26 mouse cellular contexts compared by ENCODE assay signal in the genomic region with DNA sequence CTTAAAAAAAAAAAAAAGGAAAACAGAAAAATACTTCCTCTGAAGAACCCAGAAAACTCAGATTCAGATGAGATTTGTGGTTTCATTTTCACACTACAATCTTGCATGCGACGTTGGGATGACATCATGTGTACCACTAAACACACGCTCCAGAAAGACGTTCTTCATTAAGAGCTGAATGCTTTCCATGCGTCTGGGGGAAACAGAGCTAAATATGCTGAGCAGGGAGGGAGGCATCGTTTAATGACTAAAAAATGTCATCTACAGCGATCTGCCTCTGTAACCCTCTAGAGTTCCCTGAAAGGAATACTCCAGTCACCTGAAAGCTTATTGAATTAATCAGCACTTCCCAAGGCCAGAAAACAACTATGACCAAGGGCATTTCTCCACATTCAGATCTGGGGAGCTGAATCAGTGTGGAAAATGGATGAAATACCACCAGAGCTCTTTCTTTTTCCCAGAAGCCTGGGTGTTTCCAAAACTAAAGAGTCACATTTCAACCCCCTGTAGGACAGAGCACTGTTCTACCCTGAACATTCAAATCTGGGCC.
A peak's percentile ranks its signal among the peaks of the same experiment; 100 is the strongest.
DNase-seq lines count a peak whose midpoint lies in the region; ATAC-seq and TF ChIP-seq lines count a peak whose summit lies in the region.
"Had no signal": no experiment of that assay in that cellular context is flagged by ENCODE, and none has a peak within 500 bp of the region (broad histone marks: within the 10 kb centered on the region; RNA-seq: fewer than 3 reads in every experiment).

No protein-coding gene starts in this region.

- no peak for TF ChIP-seq POLR2A in brain, embryonic 14.5 days (IDR thresholded peaks at IDR 0.05; ENCODE audit: borderline replicate concordance, extremely low read depth, insufficient read depth, insufficient read length, poor library complexity, severe bottlenecking)

- no peak overlapping the region for H3K27ac ChIP-seq in forebrain, postnatal 0 days (ENCODE audit: low read depth, low read length)
- no peak overlapping the region for H3K27ac ChIP-seq in forebrain, embryonic 12.5 days
- H3K27ac ChIP-seq: forebrain, embryonic 15.5 days; heart, embryonic 15.5 days; kidney, postnatal 0 days; midbrain, embryonic 12.5 days had no signal

- H3K4me2 ChIP-seq in forebrain, postnatal 0 days (ENCODE audit: low read depth): no peak overlapping the region
- H3K4me2 ChIP-seq in forebrain, embryonic 12.5 days: no peak overlapping the region
- H3K4me2 ChIP-seq: forebrain, embryonic 15.5 days; heart, embryonic 15.5 days; hindbrain, embryonic 15.5 days; liver, embryonic 11.5 days; midbrain, embryonic 12.5 days had no signal

- ATAC-seq in forebrain, postnatal 0 days: no peak
- ATAC-seq in forebrain, embryonic 12.5 days (ENCODE audit: low FRiP score): no peak
- ATAC-seq: forebrain, embryonic 15.5 days; intestine, postnatal 0 days; liver, postnatal 0 days had no signal

- no peak for TF ChIP-seq CTCF in forebrain, postnatal 0 days (IDR thresholded peaks at IDR 0.05; ENCODE audit: low read depth)
- no peak for TF ChIP-seq CTCF in brain, embryonic 14.5 days (IDR thresholded peaks at IDR 0.05; ENCODE audit: borderline replicate concordance, extremely low read depth, insufficient read depth, insufficient read length)

- H3K4me3 ChIP-seq in forebrain, postnatal 0 days (ENCODE audit: low read depth, low read length): no peak overlapping the region
- H3K4me3 ChIP-seq in forebrain, embryonic 12.5 days (replicated peaks): no peak overlapping the region
- H3K4me3 ChIP-seq: forebrain, embryonic 15.5 days; heart, embryonic 15.5 days; hindbrain, embryonic 15.5 days; midbrain, embryonic 12.5 days had no signal

- no peaks in the 10 kb centered on the region for H3K9me3 ChIP-seq in forebrain, postnatal 0 days (ENCODE audit: low read length)
- H3K9me3 ChIP-seq in forebrain, embryonic 12.5 days: no peaks in the 10 kb centered on the region
- H3K9me3 ChIP-seq: forebrain, embryonic 15.5 days; heart, embryonic 15.5 days; hindbrain, embryonic 15.5 days; midbrain, embryonic 12.5 days had no signal

- 0 out of 2 replicates have a peak, but pooled peaks cover 13% of the 10 kb centered on the region for H3K4me1 ChIP-seq in forebrain, postnatal 0 days (ENCODE audit: insufficient read depth)
- peaks cover 25% of the 10 kb centered on the region for H3K4me1 ChIP-seq in forebrain, embryonic 12.5 days

- H3K9ac ChIP-seq in forebrain, postnatal 0 days: no peak overlapping the region
- no peak overlapping the region for H3K9ac ChIP-seq in forebrain, embryonic 12.5 days
- H3K9ac ChIP-seq: forebrain, embryonic 15.5 days; heart, embryonic 15.5 days; hindbrain, embryonic 15.5 days; liver, postnatal 0 days; midbrain, embryonic 12.5 days had no signal

- H3K27me3 ChIP-seq in forebrain, postnatal 0 days (ENCODE audit: insufficient read depth, low read length): no peaks in the 10 kb centered on the region
- H3K27me3 ChIP-seq in forebrain, embryonic 12.5 days: no peaks in the 10 kb centered on the region
- H3K27me3 ChIP-seq: forebrain, embryonic 15.5 days; heart, embryonic 15.5 days; hindbrain, embryonic 15.5 days had no signal

- H3K36me3 ChIP-seq in forebrain, postnatal 0 days (ENCODE audit: insufficient read depth): no peaks in the 10 kb centered on the region
- H3K36me3 ChIP-seq in forebrain, embryonic 12.5 days (replicated peaks): no peaks in the 10 kb centered on the region
- H3K36me3 ChIP-seq: forebrain, embryonic 15.5 days; heart, embryonic 15.5 days; hindbrain, embryonic 15.5 days; midbrain, embryonic 12.5 days had no signal

- peak; percentile 17 for DNase-seq in forebrain, postnatal 0 days
- peak; percentile 11 for DNase-seq in kidney, adult 9 months
- no peak for DNase-seq in kidney, postnatal 36 days
- peak; percentile 35 for DNase-seq in brain, embryonic 14.5 days (ENCODE audit: low read depth)
- DNase-seq in fibroblast of lung, adult 2 months (ENCODE audit: low read depth): peak; percentile 46
- no peak for DNase-seq in cerebellum, adult 11 months
- DNase-seq: adrenal gland, postnatal 36 days; B cell, adult 2 months; cerebellum, adult 8-10 months; cerebellum, postnatal 36 days; embryo, embryonic 11 days; gastrocnemius, postnatal 25 days; heart, postnatal 4 days; left cerebral cortex, postnatal 4 days; liver, postnatal 0 days; lung, postnatal 10 days; right cerebral cortex, postnatal 25 days; spleen, adult 18-20 months had no signal

- 26% methylated on average over 7 of the region's 7 CpGs for WGBS in forebrain, postnatal 0 days
- WGBS in forebrain, embryonic 12.5 days: 52% methylated on average over 7 of the region's 7 CpGs

Comparison
In these comparisons a context has a peak if more than half of its experiments do, and no peak if none do; other contexts are left out.
1. DNase-seq: peak in forebrain, postnatal 0 days (single experiment), kidney, adult 9 months (single experiment), brain, embryonic 14.5 days (single experiment) and fibroblast of lung, adult 2 months (single experiment); none in kidney, postnatal 36 days (0 of 2) and cerebellum, adult 11 months (single experiment).